Mouse (Mus musculus) heart, postnatal 0 days (tissue): ENCODE data around the gene Avpi1.

Source experiments
- CTCF ChIP-seq: IDR thresholded peaks from 2 replicates; pipeline ENCODE4 v1.5.1; 2016; ENCODE audit warnings: antibody characterized with exemption, control low read depth, low read depth
- EP300 ChIP-seq: IDR thresholded peaks from 2 replicates; pipeline ENCODE4 v1.6.1; 2016; ENCODE audit warnings: antibody characterized with exemption, low read depth

DNA sequence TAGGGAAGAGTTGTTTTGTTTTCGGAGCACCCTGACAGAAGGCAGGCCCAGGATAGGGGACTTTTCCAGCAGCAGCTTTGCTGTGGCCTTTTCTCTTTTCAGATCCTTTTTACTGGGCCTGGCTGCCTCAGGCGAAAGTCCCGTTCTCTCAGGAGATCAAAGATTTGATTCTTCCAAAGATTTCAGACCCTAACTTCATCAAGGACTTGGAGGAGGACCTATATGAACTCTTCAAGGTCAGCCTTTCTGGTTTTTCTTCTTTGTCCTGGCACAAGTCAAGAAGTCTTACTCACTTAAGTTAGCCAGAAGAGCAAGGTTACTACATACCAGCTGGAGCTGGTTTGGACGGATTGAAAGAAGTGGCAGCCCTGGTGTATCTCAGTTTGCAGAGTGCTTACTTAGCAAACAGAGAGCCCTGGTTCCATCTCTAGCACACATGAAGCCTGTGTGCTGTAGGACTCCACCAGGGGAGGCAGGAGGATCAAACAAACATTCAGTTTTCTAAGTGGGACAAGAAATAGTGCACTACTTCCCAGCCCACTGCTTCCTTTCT, 13.0 kb downstream of the Avpi1 start:
- TF ChIP-seq EP300 (no peak), CTCF (no peak)
